In the genomic region with DNA sequence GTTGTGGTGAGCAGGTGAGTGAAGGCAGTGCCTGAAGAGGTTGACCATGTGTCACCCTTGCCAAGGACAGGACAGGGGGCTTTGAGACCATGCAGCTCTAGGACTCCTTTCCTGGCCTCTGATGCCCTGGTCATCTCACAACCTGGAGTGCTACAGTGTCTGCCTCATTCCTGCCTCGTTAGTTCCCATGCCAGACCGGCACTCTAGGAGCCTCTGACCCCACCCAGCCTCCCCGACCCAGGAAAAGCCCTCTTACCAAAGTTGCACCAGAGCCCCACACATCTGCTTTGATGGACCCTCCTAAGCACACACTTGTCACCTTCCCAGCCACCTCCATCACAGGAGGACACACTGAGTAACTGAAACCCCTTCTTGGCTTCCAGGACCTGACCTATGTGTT, we compare ENCODE assay signal across 31 mouse cellular contexts.
"Had no signal": no experiment of that assay in that cellular context is flagged by ENCODE, and none has a peak within 500 bp of the region (broad histone marks: within the 10 kb centered on the region; RNA-seq: fewer than 3 reads in every experiment).

No protein-coding gene starts in this region.

- H3K4me2 ChIP-seq: heart, embryonic 11.5 days; heart, embryonic 13.5 days; heart, embryonic 15.5 days; hindbrain, embryonic 12.5 days; hindbrain, embryonic 13.5 days; hindbrain, embryonic 14.5 days; hindbrain, embryonic 15.5 days; intestine, embryonic 15.5 days; kidney, embryonic 15.5 days had no signal

- H3K9me3 ChIP-seq: heart, embryonic 13.5 days; heart, embryonic 15.5 days; hindbrain, embryonic 10.5 days; hindbrain, embryonic 12.5 days; hindbrain, embryonic 13.5 days; hindbrain, embryonic 15.5 days; intestine, embryonic 15.5 days; kidney, embryonic 15.5 days had no signal

- H3K4me1 ChIP-seq: heart, embryonic 13.5 days; heart, embryonic 15.5 days; hindbrain, embryonic 10.5 days; hindbrain, embryonic 12.5 days; hindbrain, embryonic 13.5 days; hindbrain, embryonic 15.5 days; intestine, embryonic 15.5 days; kidney, embryonic 15.5 days had no signal

- DNase-seq: heart, postnatal 36 days; kidney, adult 11 months; kidney, adult 18-20 months; kidney, adult 2 months; kidney, adult 8-10 months; kidney, adult 9 months; kidney, postnatal 10 days; kidney, postnatal 14 days; kidney, postnatal 25 days; kidney, postnatal 36 days; kidney, postnatal 4 days; layer of hippocampus, adult 9-11 months; layer of hippocampus, postnatal 36 days had no signal

- H3K9ac ChIP-seq: heart, embryonic 13.5 days; heart, embryonic 15.5 days; hindbrain, embryonic 12.5 days; hindbrain, embryonic 13.5 days; hindbrain, embryonic 14.5 days; hindbrain, embryonic 15.5 days; intestine, embryonic 15.5 days; kidney, embryonic 15.5 days had no signal

- H3K4me3 ChIP-seq: heart, embryonic 13.5 days; heart, embryonic 15.5 days; hindbrain, embryonic 10.5 days; hindbrain, embryonic 12.5 days; hindbrain, embryonic 13.5 days; hindbrain, embryonic 15.5 days; intestine, embryonic 15.5 days; kidney, embryonic 15.5 days; layer of hippocampus, adult 2 months; left cerebral cortex, adult 2 months had no signal

- H3K27me3 ChIP-seq: heart, embryonic 13.5 days; heart, embryonic 15.5 days; hindbrain, embryonic 13.5 days; hindbrain, embryonic 15.5 days; intestine, embryonic 15.5 days; kidney, embryonic 15.5 days had no signal

- ATAC-seq: hindbrain, embryonic 16.5 days; hindbrain, postnatal 0 days; inflammation-experienced regulatory T-cells, adult 6 months; intestine, embryonic 15.5 days; intestine, embryonic 16.5 days; intestine, postnatal 0 days had no signal

- H3K36me3 ChIP-seq: heart, embryonic 13.5 days; heart, embryonic 15.5 days; hindbrain, embryonic 10.5 days; hindbrain, embryonic 12.5 days; hindbrain, embryonic 13.5 days; hindbrain, embryonic 15.5 days; intestine, embryonic 15.5 days; kidney, embryonic 15.5 days had no signal

- H3K27ac ChIP-seq: heart, embryonic 13.5 days; heart, embryonic 15.5 days; hindbrain, embryonic 10.5 days; hindbrain, embryonic 12.5 days; hindbrain, embryonic 13.5 days; hindbrain, embryonic 14.5 days; hindbrain, embryonic 15.5 days; hindbrain, postnatal 0 days; intestine, embryonic 15.5 days; kidney, embryonic 15.5 days; kidney, postnatal 0 days; layer of hippocampus, adult 2 months; left cerebral cortex, adult 2 months had no signal
